1 mouse cellular context compared by ENCODE assay signal in genomic region chr17:71290486-71291410, GRCm38 (mm10).
A peak's percentile ranks its signal among the peaks of the same experiment; 100 is the strongest.
TF ChIP-seq lines count a peak whose summit lies in the region.

No protein-coding gene starts in this region.

TF ChIP-seq in MEL, 35 proteins besides CTCF, POLR2A, EP300 and RAD21 (continued from another document):
- TF ChIP-seq MXI1 (IDR thresholded peaks at IDR 0.05; ENCODE audit: low read depth, low read length) (no peak; the same call in 1 of the 2 replicates), E2F4 (IDR thresholded peaks at IDR 0.05; ENCODE audit: borderline replicate concordance, low read depth, low read length) (no peak), USF1 (IDR thresholded peaks at IDR 0.05; ENCODE audit: low read depth, low read length) (no peak), HCFC1 (IDR thresholded peaks at IDR 0.05; ENCODE audit: low read depth, low read length) (no peak), MAX (IDR thresholded peaks at IDR 0.05; ENCODE audit: low read length) (no peak), JUND (IDR thresholded peaks at IDR 0.05; ENCODE audit: low read depth, low read length) (no peak), NELFE (IDR thresholded peaks at IDR 0.05; ENCODE audit: low read depth, low read length) (no peak), BHLHE40 (IDR thresholded peaks at IDR 0.05; ENCODE audit: borderline replicate concordance, low read depth, low read length) (no peak; the same call in 1 of the 2 replicates), CHD2 (IDR thresholded peaks at IDR 0.05; ENCODE audit: low read length) (no peak), RCOR1 (IDR thresholded peaks at IDR 0.05; ENCODE audit: low read depth, low read length) (peak; percentile 68), UBTF (IDR thresholded peaks at IDR 0.05; ENCODE audit: borderline replicate concordance, insufficient read depth, low read depth, low read length) (no peak), GABPA (IDR thresholded peaks at IDR 0.05; ENCODE audit: low read depth, low read length) (no peak), MYC (IDR thresholded peaks at IDR 0.05; ENCODE audit: low read depth, low read length) (peak; percentile 26; the same call in 1 of the 2 replicates), MAFK (IDR thresholded peaks at IDR 0.05; ENCODE audit: borderline replicate concordance, low read depth, low read length) (peak; percentile 37; the same call in 1 of the 2 replicates), POLR2AphosphoS5 (IDR thresholded peaks at IDR 0.05; ENCODE audit: borderline replicate concordance, low read depth, low read length) (no peak), SIN3A (IDR thresholded peaks at IDR 0.05; ENCODE audit: low read length) (peak; percentile 72)
